Mouse (Mus musculus): ENCODE data around the gene Isoc2b. TPM values are rescaled to one million over a fixed set of nuclear protein-coding genes. Genes with fewer than 3 reads are reported as not detected.
"Not testable (repeated sequence)": the region's sequence is repeated elsewhere in the genome, so short reads cannot be mapped to it uniquely, and the experiment has no call there.

The Isoc2b gene
- polyA plus RNA-seq, 2 experiments, result 7.4 to 9.7 TPM

- H3K9ac ChIP-seq (ENCODE audit: low read depth, low read length, severe bottlenecking), result no peak overlapping the region
- H3K4me1 ChIP-seq (ENCODE audit: control insufficient read depth, insufficient read depth, low read length), result no peaks in the 10 kb centered on the region
- ATAC-seq (ENCODE audit: low FRiP score, low read depth) (no peak), DNase-seq (ENCODE audit: low spot score) (no peak)
- H3K4me3 ChIP-seq (replicated peaks; ENCODE audit: low read length), result no peak overlapping the region
- H3K27me3 ChIP-seq (ENCODE audit: control insufficient read depth, insufficient read depth, low read length), result no peaks in the 10 kb centered on the region
- no peak overlapping the region for H3K27ac ChIP-seq (replicated peaks; ENCODE audit: low read depth, low read length)
- 52% methylated on average over 4 of the region's 4 CpGs for WGBS
- no peaks in the 10 kb centered on the region for H3K36me3 ChIP-seq (ENCODE audit: control insufficient read depth, insufficient read depth, low read length)
- TF ChIP-seq POLR2A (IDR thresholded peaks at IDR 0.05; ENCODE audit: borderline replicate concordance, extremely low read depth, insufficient read depth, insufficient read length), result no peak
- H3K9me3 ChIP-seq (ENCODE audit: control insufficient read depth, low read length), result no peaks in the 10 kb centered on the region
- no peak overlapping the region for H3K4me2 ChIP-seq (replicated peaks; ENCODE audit: low read depth, low read length, severe bottlenecking)
Observed at GRCm38 (mm10) chr7:4886680-4887079, 16.6 kb upstream of the Isoc2b start.

GRCm38 (mm10) chr7:4879036-4879435, 9.0 kb upstream of the Isoc2b start:
- not testable (repeated sequence) for H3K9me3 ChIP-seq (ENCODE audit: control insufficient read depth, low read length); H3K9ac ChIP-seq (ENCODE audit: low read depth, low read length, severe bottlenecking); DNase-seq (ENCODE audit: low spot score); H3K27ac ChIP-seq (replicated peaks; ENCODE audit: low read depth, low read length); H3K36me3 ChIP-seq (ENCODE audit: control insufficient read depth, insufficient read depth, low read length); H3K4me2 ChIP-seq (replicated peaks; ENCODE audit: low read depth, low read length, severe bottlenecking); ATAC-seq (ENCODE audit: low FRiP score, low read depth); H3K27me3 ChIP-seq (ENCODE audit: control insufficient read depth, insufficient read depth, low read length); H3K4me1 ChIP-seq (ENCODE audit: control insufficient read depth, insufficient read depth, low read length); H3K4me3 ChIP-seq (replicated peaks; ENCODE audit: low read length)
- WGBS, result 80% methylated on average over 1 of the region's 1 CpGs

GRCm38 (mm10) chr7:4878186-4878585, 8.1 kb upstream of the Isoc2b start:
- Histone ChIP-seq H3K27ac (replicated peaks; ENCODE audit: low read depth, low read length) (no peak overlapping the region), H3K4me3 (replicated peaks; ENCODE audit: low read length) (no peak overlapping the region)

GRCm38 (mm10) chr7:4877226-4877625, 7.2 kb upstream of the Isoc2b start:
- H3K4me3 ChIP-seq (replicated peaks; ENCODE audit: low read length), result peak overlapping the region; percentile 58
- ATAC-seq (ENCODE audit: low FRiP score, low read depth), result no peak; the same call in 1 of the 2 replicates

More at GRCm38 (mm10) chr7:4878186-4878585, 8.1 kb upstream of the Isoc2b start:
- no peak overlapping the region for H3K9ac ChIP-seq (ENCODE audit: low read depth, low read length, severe bottlenecking)
- ATAC-seq (ENCODE audit: low FRiP score, low read depth), result no peak
- H3K4me1 ChIP-seq (ENCODE audit: control insufficient read depth, insufficient read depth, low read length), result peaks cover 5% of the 10 kb centered on the region; the same call in 1 of the 2 replicates
- H3K4me2 ChIP-seq (replicated peaks; ENCODE audit: low read depth, low read length, severe bottlenecking), result peak overlapping the region; percentile 83; the same call in 1 of the 2 replicates
- no peak for DNase-seq (ENCODE audit: low spot score)
- no peaks in the 10 kb centered on the region for H3K27me3 ChIP-seq (ENCODE audit: control insufficient read depth, insufficient read depth, low read length)
- no peak for TF ChIP-seq POLR2A (IDR thresholded peaks at IDR 0.05; ENCODE audit: borderline replicate concordance, extremely low read depth, insufficient read depth, insufficient read length)
- H3K9me3 ChIP-seq (ENCODE audit: control insufficient read depth, low read length), result no peaks in the 10 kb centered on the region
- H3K36me3 ChIP-seq (ENCODE audit: control insufficient read depth, insufficient read depth, low read length), result no peaks in the 10 kb centered on the region

GRCm38 (mm10) chr7:4876753-4877221, 6.7 kb upstream of the Isoc2b start, which contains the start of gene Isoc2a:
Gene Isoc2a (plus strand): TSS chr7:4877153.
- no peak within 1 kb of the TSS for H3K27ac ChIP-seq (replicated peaks; ENCODE audit: low read depth, low read length)
- under 1% methylated on average over 17 of the region's 22 CpGs for WGBS

More at GRCm38 (mm10) chr7:4877226-4877625, 7.2 kb upstream of the Isoc2b start:
- no peak for TF ChIP-seq POLR2A (IDR thresholded peaks at IDR 0.05; ENCODE audit: borderline replicate concordance, extremely low read depth, insufficient read depth, insufficient read length)
- H3K27ac ChIP-seq (replicated peaks; ENCODE audit: low read depth, low read length), result no peak overlapping the region
- no peaks in the 10 kb centered on the region for H3K9me3 ChIP-seq (ENCODE audit: control insufficient read depth, low read length)
- WGBS, result 4% methylated on average over 10 of the region's 11 CpGs
- H3K4me1 ChIP-seq (ENCODE audit: control insufficient read depth, insufficient read depth, low read length), result peaks cover 5% of the 10 kb centered on the region; the same call in 1 of the 2 replicates
- H3K36me3 ChIP-seq (ENCODE audit: control insufficient read depth, insufficient read depth, low read length), result no peaks in the 10 kb centered on the region
- DNase-seq (ENCODE audit: low spot score), result no peak
- H3K4me2 ChIP-seq (replicated peaks; ENCODE audit: low read depth, low read length, severe bottlenecking), result peak overlapping the region; percentile 83
- H3K9ac ChIP-seq (ENCODE audit: low read depth, low read length, severe bottlenecking), result peak overlapping the region; percentile 60
- no peaks in the 10 kb centered on the region for H3K27me3 ChIP-seq (ENCODE audit: control insufficient read depth, insufficient read depth, low read length)

More at GRCm38 (mm10) chr7:4876753-4877221, 6.7 kb upstream of the Isoc2b start, which contains the start of gene Isoc2a:
- ATAC-seq (ENCODE audit: low FRiP score, low read depth) (peak; percentile 100), DNase-seq (ENCODE audit: low spot score) (peak; percentile 93)
- no peaks in the 10 kb centered on the region for H3K27me3 ChIP-seq (ENCODE audit: control insufficient read depth, insufficient read depth, low read length)
- H3K4me3 ChIP-seq (replicated peaks; ENCODE audit: low read length), result peak within 1 kb of the TSS; percentile 58
- H3K4me1 ChIP-seq (ENCODE audit: control insufficient read depth, insufficient read depth, low read length), result peaks cover 5% of the 10 kb centered on the region; the same call in 1 of the 2 replicates
- H3K36me3 ChIP-seq (ENCODE audit: control insufficient read depth, insufficient read depth, low read length), result no peaks in the 10 kb centered on the region
- no peaks in the 10 kb centered on the region for H3K9me3 ChIP-seq (ENCODE audit: control insufficient read depth, low read length)
- H3K4me2 ChIP-seq (replicated peaks; ENCODE audit: low read depth, low read length, severe bottlenecking), result peak within 1 kb of the TSS; percentile 83
- H3K9ac ChIP-seq (ENCODE audit: low read depth, low read length, severe bottlenecking), result peak within 1 kb of the TSS; percentile 60
- TF ChIP-seq POLR2A (IDR thresholded peaks at IDR 0.05; ENCODE audit: borderline replicate concordance, extremely low read depth, insufficient read depth, insufficient read length), result peak; percentile 46; the same call in 1 of the 2 replicates
